Mouse (Mus musculus) ZHBTc4 (cell line): ENCODE measurements at regions not wholly inside any gene's neighbourhood (a gene's known extent, or its start where the extent isn't known, plus 50 kb on each side); places are given as distances from the start of the nearest gene placed in this dataset.
"Not testable (repeated sequence)": the region's sequence is repeated elsewhere in the genome, so short reads cannot be mapped to it uniquely, and the experiment has no call there.

ENCODE experiments used
- DNase-seq: peaks from one replicate; pipeline ENCODE4 v3.0.0-alpha.2; 2011; ENCODE audit warnings: low read depth, low spot score

DNA sequence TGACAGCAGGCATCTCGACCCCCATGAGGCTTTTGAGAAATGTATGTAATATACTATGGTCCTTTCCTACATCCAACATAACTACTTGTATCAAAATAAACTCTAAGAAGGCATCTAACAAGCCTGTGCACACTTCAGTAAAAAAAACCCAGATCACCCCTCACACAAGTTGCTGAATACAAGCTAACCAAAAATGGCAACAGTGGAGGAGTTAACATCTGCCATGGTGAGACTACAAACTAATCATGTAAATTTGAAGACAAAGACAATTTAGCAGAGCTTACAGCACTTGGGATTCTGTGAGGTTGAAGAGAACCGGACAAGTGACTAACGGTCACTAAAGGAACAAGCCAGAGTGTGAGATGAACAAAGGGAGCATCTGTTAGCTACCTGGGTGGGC lies 380.6 kb upstream of the Ngly1 start:
- DNase-seq: no peak

- no peak for DNase-seq
Observed at GRCm38 (mm10) chr14:15872013-15872412, 377.1 kb upstream of the Ngly1 start.

DNA sequence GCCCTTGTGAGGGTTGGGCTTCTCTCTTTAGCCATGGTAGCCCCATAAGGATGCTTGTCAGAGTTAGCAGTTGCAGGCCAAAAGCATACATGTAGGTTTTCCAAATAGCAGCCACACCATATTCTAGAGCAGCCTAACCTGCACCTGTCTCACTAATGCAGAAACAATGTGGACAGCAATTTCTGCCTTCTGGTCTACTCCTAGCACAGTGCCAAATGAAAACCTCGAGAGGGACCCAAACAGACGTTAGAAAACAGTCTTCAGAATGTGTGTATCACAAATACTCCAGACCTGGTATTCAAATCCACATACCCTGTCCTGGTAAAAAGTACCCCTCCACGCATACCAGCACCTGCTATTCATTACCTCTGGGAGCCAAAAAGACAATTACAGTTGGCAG lies 368.9 kb upstream of the Ngly1 start:
- DNase-seq: peak; percentile 29

- peak; percentile 75 for DNase-seq
Observed at GRCm38 (mm10) chr14:15881284-15881683, 367.8 kb upstream of the Ngly1 start.

DNA sequence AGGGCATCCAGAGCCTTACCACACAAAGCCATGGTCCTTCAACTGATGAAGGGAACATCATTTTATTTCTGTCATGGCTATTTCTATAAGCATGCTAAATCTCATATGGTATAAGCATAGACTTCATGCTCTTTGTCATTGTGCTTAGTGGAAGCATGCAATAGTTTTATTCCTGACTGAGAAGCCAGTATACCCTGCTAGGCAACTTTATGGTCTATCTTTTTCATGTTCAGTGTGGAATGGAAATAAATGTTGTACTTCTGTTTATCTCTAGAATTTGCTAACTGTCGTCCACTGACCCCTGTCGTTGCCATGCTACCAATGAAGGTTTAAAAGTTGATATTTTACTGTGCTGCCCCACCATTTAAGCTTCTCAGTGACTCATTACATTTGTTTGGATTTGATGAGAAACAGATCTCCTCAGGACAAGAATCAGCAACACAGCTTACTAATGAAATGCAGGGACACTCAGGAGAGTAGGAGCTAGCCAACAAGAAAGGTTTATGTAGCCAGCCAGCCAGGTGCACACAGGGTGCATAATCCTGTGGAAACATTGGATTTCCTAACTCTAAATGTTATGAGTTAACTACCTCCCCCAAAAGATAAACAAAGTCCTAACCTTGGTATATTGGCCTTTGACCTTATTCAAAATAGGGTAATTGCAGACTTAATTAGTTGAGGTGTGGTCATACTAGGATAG lies 364.3 kb upstream of the Ngly1 start:
- no peak for DNase-seq

- DNase-seq: no peak
Observed at GRCm38 (mm10) chr14:15897098-15897497, 352.0 kb upstream of the Ngly1 start.

DNA sequence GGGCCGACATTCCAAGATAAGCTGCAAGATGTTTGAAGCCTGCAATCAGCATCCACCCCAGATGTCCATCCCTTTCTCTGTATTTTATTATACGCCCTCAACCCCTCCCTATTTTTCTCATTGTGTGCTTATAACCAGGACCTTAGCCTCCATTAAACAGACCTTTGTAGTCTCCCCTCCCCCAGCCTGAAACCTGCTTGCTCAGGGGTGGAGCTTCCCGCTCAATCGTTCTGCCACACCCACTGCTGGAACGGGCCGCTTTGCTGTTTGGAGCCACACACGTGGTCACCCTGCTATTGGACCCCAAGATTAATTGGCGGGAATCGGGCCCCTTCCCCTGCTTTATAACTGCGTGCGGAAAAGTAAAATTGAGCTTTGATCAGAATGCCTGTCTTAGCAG lies 342.7 kb upstream of the Ngly1 start:
- peak; percentile 8 for DNase-seq

DNA sequence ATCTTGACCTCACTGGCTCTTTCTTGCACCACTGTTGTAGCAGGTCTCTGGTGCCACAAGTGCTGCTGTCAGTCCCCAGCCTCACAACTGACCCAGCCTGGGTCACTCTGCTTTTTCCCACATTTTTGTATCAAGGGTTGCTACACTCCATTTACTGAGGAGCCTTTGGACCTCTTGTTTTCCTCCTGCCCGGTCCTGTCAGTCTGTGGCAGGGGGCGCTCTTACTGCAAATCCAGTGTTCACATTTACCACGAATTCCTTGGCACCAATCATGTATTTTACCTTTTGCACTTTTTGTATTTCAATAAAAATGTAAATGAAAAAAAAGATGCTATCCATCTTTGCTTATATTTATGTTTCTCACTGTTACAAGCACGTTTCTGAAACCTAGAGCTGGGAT lies 335.9 kb upstream of the Ngly1 start:
- DNase-seq: not testable (repeated sequence)

- DNase-seq: no peak
Observed at GRCm38 (mm10) chr14:15914176-15914575, 334.9 kb upstream of the Ngly1 start.

- not testable (repeated sequence) for DNase-seq
Observed at GRCm38 (mm10) chr14:15924676-15925075, 324.4 kb upstream of the Ngly1 start.

GRCm38 (mm10) chr14:15934729-15935128 lies 314.4 kb upstream of the Ngly1 start:
- DNase-seq: no peak

GRCm38 (mm10) chr14:15970321-15970720 lies 278.8 kb upstream of the Ngly1 start:
- no peak for DNase-seq

- DNase-seq: no peak
Observed at GRCm38 (mm10) chr14:15970767-15971166, 278.3 kb upstream of the Ngly1 start.

GRCm38 (mm10) chr14:15971306-15971705 lies 277.8 kb upstream of the Ngly1 start:
- DNase-seq: no peak

- peak; percentile 28 for DNase-seq
Observed at GRCm38 (mm10) chr14:15977366-15977765, 271.7 kb upstream of the Ngly1 start.

DNA sequence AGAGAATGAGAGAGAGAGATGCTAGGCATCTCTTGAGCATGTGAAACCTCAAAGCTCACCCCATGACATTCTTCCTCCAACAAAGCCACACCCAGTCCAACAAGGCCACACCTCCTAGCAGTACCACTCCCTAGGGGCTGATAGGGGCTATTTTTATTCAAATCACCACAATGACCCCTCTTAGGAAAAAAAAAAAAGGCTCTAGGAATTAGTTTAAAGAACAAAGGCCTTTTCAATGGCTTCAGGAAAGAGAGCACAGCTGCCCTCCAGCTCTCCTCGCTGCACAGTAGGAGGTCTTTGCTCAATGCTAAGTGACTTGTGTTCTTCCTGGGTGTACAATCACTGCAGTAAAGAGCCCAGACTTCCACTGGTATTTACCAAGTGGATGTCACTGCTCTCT lies 270.8 kb upstream of the Ngly1 start:
- DNase-seq: peak; percentile 96

DNA sequence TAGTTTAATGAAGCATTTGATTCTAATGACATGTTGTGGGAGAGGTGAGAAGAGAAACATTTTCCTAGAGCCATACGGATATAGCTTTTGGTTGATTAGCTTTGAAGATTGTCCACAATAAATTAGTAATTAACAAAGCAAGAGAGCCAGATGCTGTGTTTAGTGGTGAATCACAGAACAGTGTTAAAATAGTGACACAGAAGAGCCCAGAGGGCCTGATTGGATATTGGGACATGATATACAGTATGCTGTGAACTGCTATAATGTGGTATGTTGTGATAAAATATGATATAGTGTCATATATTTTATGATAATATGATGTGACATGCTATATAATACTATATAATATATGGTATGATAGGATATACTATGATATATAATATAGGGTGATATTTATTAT lies 243.7 kb upstream of the Ngly1 start:
- no peak for DNase-seq

- DNase-seq: no peak
Observed at GRCm38 (mm10) chr14:16006968-16007367, 242.1 kb upstream of the Ngly1 start.

- DNase-seq: no peak
Observed at GRCm38 (mm10) chr14:16009778-16010177, 239.3 kb upstream of the Ngly1 start.

GRCm38 (mm10) chr14:16023853-16024252 lies 225.2 kb upstream of the Ngly1 start:
- no peak for DNase-seq

DNA sequence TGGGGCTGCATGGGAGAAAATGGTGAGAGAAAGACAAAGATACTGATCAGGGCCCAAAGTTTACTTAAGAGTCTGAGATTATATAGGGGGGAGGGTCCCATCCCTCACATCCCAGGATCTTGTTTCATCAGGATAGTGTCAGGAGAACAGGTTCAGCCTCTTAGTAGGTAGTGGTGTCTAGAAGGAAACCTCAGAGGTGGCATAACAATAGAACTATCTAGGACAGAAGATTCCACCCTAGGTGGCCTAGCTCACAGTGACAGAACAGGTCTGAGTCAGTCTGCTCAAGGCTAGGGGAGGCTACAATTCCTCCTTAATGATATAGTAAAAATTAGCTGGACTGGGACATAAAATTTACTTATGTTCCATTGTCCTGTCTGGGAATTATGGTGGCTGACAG lies 211.3 kb upstream of the Ngly1 start:
- peak; percentile 76 for DNase-seq

GRCm38 (mm10) chr14:16038336-16038735 lies 210.7 kb upstream of the Ngly1 start:
- peak; percentile 59 for DNase-seq

GRCm38 (mm10) chr14:16044466-16044865 lies 204.6 kb upstream of the Ngly1 start:
- DNase-seq: peak; percentile 53

GRCm38 (mm10) chr14:16072534-16072933 lies 176.5 kb upstream of the Ngly1 start:
- peak; percentile 70 for DNase-seq
